Mouse (Mus musculus): ENCODE data around the gene Olfr945. TPM values are rescaled to one million over a fixed set of nuclear protein-coding genes. Genes with fewer than 3 reads are reported as not detected.

Gene Olfr945
- total RNA-seq (2021) = not detected
- long read RNA-seq, experiment 1 = 0 reads
- long read RNA-seq, experiment 2 = 0 reads

DNA sequence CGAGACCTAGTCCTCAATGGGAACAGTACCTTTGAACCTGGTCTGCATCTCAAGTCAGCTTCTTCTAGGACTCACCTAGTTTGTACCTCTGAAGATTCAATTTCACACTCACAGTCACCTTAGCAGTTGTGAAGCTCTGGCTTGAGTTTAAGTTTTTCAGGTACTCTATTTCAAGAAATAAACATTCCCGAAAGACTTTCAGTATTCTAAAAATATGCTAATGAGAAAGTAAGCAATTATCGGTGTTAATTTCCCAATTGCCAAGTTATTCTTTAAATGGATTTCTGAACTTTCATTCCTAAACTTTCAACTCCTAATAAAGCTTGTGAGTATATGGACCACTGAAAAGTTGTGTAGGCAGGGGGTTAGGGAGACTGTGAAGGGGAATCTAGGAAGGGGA is at the start of gene Olfr945:
Olfr945 (minus strand) TSS at position 101 of the 400 bp plus-strand sequence.
- intact Hi-C loops (cut with DNase I) = no loop called here
- DNase-seq = no peak

GRCm38 (mm10) chr9:39325945-39326344 is 49.3 kb upstream of the Olfr945 start, which contains the start of gene Olfr948:
Gene Olfr948 (minus strand): TSS chr9:39326045.
- intact Hi-C loops (cut with DNase I) = no loop called here

GRCm38 (mm10) chr9:39287136-39287535 is 10.5 kb upstream of the Olfr945 start:
- no peak for DNase-seq
- intact Hi-C loops (cut with DNase I) = no loop called here

More at GRCm38 (mm10) chr9:39325945-39326344, 49.3 kb upstream of the Olfr945 start, which contains the start of gene Olfr948:
- DNase-seq = no peak

DNA sequence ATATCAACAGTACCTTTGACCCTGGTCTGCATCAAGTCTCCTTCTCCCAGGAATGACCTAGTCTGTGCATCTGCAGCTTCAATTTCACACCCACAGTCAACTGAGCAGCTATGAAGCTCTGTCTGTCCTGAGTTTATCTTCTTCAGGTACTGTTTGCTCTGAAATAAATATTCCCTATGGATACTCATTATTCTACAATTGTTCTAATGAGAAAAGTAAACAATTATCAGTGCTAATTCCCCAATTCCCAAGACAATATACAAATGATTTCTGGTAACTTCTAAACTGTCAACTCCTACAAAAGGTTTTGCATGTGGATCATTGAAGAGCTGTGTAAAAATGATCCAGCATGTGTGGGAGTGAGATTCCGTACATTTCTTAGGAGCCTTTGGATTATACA is 26.7 kb downstream of the Olfr945 start, which contains the start of gene Olfr1537:
Olfr1537 (minus strand) TSS at position 101 of the 400 bp plus-strand sequence.
- intact Hi-C loops (cut with DNase I) = no loop called here
- DNase-seq = no peak

Other genes starting within 250 kb of the Olfr945 start
- gene Olfr937, start 211.9 kb downstream of the Olfr945 start, total RNA-seq (2021) = not detected
- not detected for gene Olfr938, start 197.9 kb downstream of the Olfr945 start, total RNA-seq (2021)
- not detected for gene Olfr27, start 148.7 kb downstream of the Olfr945 start, total RNA-seq (2021)
- not detected for gene Olfr943, start 110.5 kb downstream of the Olfr945 start, total RNA-seq (2021)
- gene Olfr944, start 74.9 kb downstream of the Olfr945 start, total RNA-seq (2021) = not detected
- not detected for gene Olfr1537, start 26.8 kb downstream of the Olfr945 start, total RNA-seq (2021)
- not detected for gene Olfr948, start 49.2 kb upstream of the Olfr945 start, total RNA-seq (2021)
- gene Olfr951, start 110.6 kb upstream of the Olfr945 start, total RNA-seq (2021) = not detected
- gene Olfr952, start 150.3 kb upstream of the Olfr945 start, total RNA-seq (2021) = not detected
- not detected for gene Olfr954, start 179.9 kb upstream of the Olfr945 start, total RNA-seq (2021)
- not detected for gene Olfr955, start 195.1 kb upstream of the Olfr945 start, total RNA-seq (2021)
- gene Olfr44, start 217.2 kb upstream of the Olfr945 start, total RNA-seq (2021) = not detected
- gene Olfr957, start 239.0 kb upstream of the Olfr945 start, total RNA-seq (2021) = not detected

Measured in gastrocnemius, postnatal 36 days (tissue).